Mouse (Mus musculus): ENCODE data around the gene Akap8l.

DNA sequence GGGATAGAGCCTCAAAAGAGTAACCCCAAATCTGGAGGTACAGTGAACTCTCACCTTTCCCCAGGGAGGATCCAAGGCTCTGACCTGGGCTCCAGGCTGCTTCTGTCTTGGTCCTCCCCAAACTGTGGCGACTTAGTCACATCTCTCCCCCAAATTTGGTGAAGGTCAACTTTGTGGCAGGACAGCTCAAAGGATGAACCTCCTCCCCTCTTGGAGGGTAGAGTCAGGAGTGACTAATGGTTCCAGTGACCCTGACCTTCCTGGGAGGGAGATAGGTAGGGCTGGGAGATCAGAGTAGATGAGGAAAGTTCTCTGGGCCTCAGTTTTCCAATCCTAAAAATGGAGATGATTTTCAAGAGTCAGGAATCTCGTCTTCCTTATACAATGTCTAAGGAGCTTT, 28.4 kb upstream of the Akap8l start:
- TF ChIP-seq ZNF384 (IDR thresholded peaks at IDR 0.05; ENCODE audit: low read depth, low read length) (no peak), ZC3H11A (IDR thresholded peaks at IDR 0.05; ENCODE audit: borderline replicate concordance, low read depth, low read length) (no peak), HCFC1 (IDR thresholded peaks at IDR 0.05; ENCODE audit: borderline replicate concordance, insufficient read depth, low read length) (no peak), MAFK (IDR thresholded peaks at IDR 0.05; ENCODE audit: insufficient read depth, low read depth, low read length) (no peak)
